Mouse (Mus musculus): Measurements from ENCODE around the gene Atf2.

Gene Atf2

DNA sequence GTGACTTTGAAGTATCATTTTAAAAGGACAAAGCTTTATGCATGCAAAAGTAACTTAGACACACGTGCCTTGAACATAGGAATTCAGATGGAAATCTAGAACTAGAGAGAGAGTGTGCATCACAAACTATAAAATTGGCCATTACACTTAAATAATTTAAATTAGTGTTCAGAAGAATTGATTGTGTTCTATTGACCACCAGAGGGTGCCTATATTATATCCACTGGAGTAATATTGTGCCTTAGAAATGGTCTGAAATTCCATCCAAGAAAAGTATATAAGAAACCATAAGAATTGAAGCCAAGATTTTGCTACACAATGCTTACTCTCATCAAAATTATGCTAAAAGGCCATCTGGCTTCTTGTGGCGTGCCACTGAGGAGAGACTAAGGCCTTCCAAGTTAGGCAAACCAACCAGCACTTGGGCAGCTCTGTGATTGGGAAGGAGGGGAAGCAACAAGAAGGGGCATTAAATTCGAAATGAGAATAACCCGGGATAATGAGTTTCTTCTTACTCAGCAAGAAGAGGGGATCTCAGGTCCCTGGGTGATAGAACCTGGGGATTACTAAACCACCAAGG lies 113.3 kb downstream of the Atf2 start:
- DNase-seq (ENCODE audit: extremely low spot score, low spot score) = no peak

DNA sequence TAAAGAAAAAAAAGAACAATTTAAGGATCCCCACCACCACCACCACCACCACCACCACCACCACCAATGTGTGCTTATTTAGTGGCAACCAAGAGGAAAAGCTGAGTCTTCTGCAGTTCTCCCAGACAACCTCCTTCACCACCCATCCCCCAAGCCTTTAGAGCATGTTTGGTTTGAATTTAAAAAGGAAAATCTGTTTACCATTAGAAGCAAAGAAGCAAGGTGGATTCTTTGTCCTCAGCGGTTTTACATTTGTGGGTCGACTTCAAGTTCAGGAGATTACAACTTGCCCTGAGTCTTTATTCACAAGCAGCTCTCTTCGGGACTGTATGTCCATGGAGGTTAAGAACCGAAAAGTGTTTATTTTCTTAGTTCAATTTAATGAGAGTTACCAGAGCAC lies 115.5 kb downstream of the Atf2 start:
- no peak for DNase-seq (ENCODE audit: extremely low spot score, low spot score)

DNA sequence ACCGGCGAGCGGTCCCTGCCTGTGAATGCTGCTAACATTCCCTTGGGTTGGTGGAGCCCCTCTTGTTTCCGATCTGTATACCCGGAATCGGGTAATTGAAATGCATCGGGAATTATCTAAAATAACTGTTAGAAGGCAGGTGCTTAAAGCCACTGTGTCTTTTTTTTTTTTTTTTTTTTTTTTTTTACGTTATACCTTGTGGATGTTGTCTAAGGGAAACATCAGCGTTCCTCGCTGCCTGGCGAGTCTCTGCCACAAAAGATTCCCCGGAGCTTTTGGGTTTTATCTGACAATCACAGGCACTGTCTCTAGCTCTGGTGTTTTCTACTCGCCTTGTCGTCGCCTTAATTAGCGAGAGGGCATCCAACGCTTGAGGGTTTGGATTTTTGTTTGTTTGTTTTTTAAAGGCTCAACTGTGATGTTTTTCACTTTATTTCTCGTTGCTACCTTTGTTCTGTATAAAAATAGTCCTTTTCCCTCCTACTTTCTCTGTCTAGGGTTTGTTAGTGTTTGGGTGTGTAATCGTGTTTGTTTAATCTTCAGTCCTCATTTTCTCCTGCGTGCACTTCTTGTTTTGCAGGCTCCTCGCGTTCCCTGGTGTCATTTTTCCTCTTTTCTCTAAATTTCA lies 116.6 kb downstream of the Atf2 start:
- DNase-seq (ENCODE audit: extremely low spot score, low spot score) = no peak

DNA sequence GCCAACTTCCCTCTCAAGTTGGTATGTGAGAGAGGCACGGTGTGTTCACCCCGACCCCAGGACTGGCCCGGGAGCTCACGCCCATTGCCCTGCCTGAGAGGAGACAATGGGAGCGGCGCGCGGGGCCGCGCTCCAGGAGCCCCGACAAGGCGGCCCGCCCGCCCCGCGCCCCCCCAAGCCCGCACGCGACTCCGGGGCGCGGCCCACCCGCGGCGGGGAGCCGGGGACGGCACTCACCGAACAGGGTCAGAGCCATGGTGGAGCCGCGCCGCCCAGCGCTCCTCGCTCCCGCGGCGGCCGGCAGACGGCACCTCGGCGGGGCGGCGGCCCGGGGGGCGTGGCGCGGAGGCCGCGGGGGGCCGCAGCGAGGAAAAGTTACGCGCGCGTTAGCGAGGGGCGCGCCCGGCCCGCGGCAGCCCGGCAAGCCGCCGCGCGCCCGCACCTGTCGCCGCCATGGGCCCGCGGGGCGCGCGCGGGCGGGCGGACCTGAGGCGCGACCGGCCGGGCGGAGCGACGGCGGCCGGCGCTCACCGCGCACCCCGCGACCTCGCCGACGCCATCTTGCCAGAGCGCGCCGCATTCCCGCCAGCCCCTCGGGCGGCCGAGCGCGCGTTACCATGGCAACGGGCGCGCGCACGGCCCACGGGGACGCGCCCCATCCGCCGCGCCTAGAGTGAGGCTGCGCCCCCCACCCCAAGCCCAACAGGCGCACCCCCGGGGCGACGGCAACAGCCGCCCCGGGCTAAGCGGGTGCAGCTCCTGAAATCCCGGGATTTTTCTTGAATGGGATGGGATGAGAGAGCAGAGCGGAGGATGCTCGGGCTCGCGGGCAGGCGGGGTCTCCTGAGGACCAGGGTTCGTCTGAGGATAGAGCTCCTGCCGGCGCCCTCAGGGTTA lies 117.4 kb downstream of the Atf2 start, which contains the start of gene Chn1:
Gene Chn1 (minus strand): TSS at position 561 of the 897 bp plus-strand sequence.
- peak; percentile 86 for DNase-seq (ENCODE audit: extremely low spot score, low spot score)

DNA sequence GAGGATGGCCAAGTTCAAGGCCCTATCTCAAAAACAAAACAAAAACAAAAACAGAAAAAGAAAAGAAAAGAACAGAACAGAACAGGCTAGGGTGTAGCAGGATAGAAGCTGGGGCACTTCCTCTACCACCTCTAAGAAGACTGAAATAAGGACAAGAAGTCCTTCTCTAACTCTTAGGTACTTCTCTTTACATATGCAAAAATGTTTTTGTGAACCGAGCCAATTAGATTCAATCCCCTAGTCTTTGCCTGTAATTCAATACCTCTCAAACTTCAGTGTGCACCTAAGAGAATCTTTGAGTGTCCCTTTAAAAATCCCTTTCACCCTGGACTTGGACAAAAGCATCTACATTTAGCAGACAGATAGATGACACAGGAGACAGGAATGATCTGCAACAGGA lies 119.5 kb downstream of the Atf2 start:
- DNase-seq (ENCODE audit: extremely low spot score, low spot score) = no peak

DNA sequence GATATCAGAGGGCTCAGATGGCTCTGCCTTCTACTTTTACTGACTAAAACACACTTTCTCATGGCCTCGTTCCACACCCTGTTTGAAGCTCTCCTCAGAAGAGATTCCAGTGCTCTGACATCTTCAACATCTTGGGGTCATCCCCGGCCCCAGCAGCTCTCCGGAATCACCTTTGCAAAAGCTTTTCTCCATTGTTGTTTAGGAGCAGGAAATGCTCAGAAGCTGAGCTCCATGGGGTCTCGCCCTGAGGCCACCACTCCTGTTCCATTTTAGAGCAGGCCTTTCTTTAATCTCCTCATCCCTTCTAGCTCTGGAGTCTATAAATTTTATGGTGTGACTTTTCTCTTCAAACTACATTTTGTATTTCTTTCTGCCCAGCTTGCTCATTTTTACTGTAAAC lies 123.8 kb downstream of the Atf2 start:
- no peak for DNase-seq (ENCODE audit: extremely low spot score, low spot score)
